Mouse (Mus musculus): ENCODE measurements at regions not wholly inside any gene's neighbourhood (a gene's known extent, or its start where the extent isn't known, plus 50 kb on each side); places are given as distances from the start of the nearest gene placed in this dataset.
A peak's percentile ranks its signal among the peaks of the same experiment; 100 is the strongest.

DNA sequence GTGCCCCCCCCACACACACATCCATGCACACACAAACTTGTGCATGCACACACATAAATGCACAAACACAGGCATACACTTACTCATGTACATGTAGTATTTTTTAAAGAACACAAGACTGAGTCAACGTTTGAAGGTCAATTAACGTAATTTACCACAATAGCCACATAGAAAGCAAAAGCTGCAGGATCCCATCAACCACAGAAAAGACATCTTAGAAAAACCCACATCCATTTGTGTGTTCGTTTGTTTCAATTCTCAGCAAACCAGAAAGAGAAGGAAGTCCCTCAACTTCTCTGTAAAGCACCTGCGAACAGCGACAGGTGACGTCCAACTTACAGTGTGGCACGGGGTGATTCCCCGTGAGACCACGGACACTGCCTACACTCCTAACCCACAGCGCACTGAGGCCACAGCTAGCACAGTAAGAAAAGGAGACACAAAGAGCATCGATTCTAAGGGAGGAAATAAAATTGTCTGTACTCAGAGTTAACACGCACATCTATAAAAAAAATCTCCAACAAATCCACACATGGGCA is 53.8 kb downstream of the Dio3 start:
- H3K27ac ChIP-seq (ENCODE audit: low read depth, low read length), result no peak overlapping the region
- no peak for ATAC-seq (ENCODE audit: insufficient read depth, low FRiP score, low TSS enrichment)

DNA sequence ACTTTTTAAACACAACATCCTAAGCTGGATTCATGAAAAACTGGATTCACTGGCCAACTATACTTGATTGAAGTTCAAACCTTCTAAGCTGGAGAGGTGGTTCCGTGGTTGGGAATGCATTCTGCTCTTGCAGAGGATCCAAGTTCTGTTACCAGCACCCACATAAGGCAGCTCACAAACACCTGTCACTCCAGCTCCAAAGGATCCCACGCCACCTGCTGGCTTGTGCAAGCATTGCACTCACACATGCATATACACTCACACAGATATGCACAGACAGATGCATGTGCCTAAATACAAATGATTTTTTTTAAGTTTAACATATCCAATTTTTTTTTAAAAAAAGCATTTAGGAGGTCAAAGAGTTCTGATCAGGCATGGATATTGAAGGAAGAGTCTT is 55.7 kb downstream of the Dio3 start:
- Histone ChIP-seq H3K4me1 (ENCODE audit: control insufficient read depth, insufficient read depth, low read length) (no peaks in the 10 kb centered on the region), H3K9ac (ENCODE audit: low read length) (no peak overlapping the region), H3K9me3 (ENCODE audit: control insufficient read depth, low read length) (no peaks in the 10 kb centered on the region), H3K27me3 (ENCODE audit: control insufficient read depth, insufficient read depth, low read length) (no peaks in the 10 kb centered on the region), H3K4me2 (ENCODE audit: low read depth) (no peak overlapping the region), H3K36me3 (ENCODE audit: control insufficient read depth, insufficient read depth, low read length) (no peaks in the 10 kb centered on the region), H3K27ac (ENCODE audit: low read depth, low read length) (no peak overlapping the region), H3K4me3 (ENCODE audit: low read depth, low read length) (no peak overlapping the region)
- DNase-seq (ENCODE audit: low spot score) (no peak), ATAC-seq (ENCODE audit: insufficient read depth, low FRiP score, low TSS enrichment) (no peak)
- 76% methylated on average over 2 of the region's 2 CpGs for WGBS

More for the DNA sequence above, 53.8 kb downstream of the Dio3 start:
- no peaks in the 10 kb centered on the region for H3K36me3 ChIP-seq (ENCODE audit: control insufficient read depth, insufficient read depth, low read length)
- H3K4me1 ChIP-seq (ENCODE audit: control insufficient read depth, insufficient read depth, low read length), result no peaks in the 10 kb centered on the region
- no peaks in the 10 kb centered on the region for H3K9me3 ChIP-seq (ENCODE audit: control insufficient read depth, low read length)
- H3K4me2 ChIP-seq (ENCODE audit: low read depth), result no peak overlapping the region
- WGBS, result 92% methylated on average over 12 of the region's 12 CpGs
- H3K27me3 ChIP-seq (ENCODE audit: control insufficient read depth, insufficient read depth, low read length), result no peaks in the 10 kb centered on the region
- H3K9ac ChIP-seq (ENCODE audit: low read length), result no peak overlapping the region
- no peak for DNase-seq (ENCODE audit: low spot score)
- H3K4me3 ChIP-seq (ENCODE audit: low read depth, low read length), result no peak overlapping the region

DNA sequence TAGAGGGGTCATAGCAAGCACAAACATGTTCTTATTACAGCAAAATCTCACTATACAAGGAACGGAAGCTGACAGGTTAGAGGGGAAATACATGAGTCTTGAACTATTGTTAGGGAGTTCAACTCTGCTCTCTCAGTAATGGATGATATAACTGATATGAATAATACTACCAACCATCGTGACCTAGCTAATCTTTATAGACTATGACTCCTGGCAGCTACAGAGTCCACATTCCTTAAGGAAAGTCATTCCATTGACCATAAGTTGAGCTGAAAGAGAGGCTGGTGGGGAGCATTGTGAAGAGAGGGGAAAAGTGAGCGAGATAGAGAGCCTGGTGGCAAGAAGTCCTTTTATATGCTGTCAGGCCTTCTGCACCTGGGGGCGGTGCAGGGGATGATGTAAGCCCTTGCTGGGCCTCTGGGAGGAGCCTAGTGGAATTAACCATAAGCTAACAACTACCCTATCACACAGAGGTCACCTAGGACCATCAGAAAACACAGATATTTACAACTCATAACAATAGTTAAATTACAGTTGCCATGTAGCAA is 65.5 kb downstream of the Dio3 start:
- no peak overlapping the region for H3K4me3 ChIP-seq (ENCODE audit: low read depth, low read length)
- no peaks in the 10 kb centered on the region for H3K9me3 ChIP-seq (ENCODE audit: control insufficient read depth, low read length)
- no peaks in the 10 kb centered on the region for H3K4me1 ChIP-seq (ENCODE audit: control insufficient read depth, insufficient read depth, low read length)
- no peak overlapping the region for H3K27ac ChIP-seq (ENCODE audit: low read depth, low read length)
- WGBS, result 83% methylated on average over 4 of the region's 4 CpGs
- DNase-seq (ENCODE audit: low spot score) (no peak), ATAC-seq (ENCODE audit: insufficient read depth, low FRiP score, low TSS enrichment) (no peak)
- no peaks in the 10 kb centered on the region for H3K36me3 ChIP-seq (ENCODE audit: control insufficient read depth, insufficient read depth, low read length)
- no peak overlapping the region for H3K9ac ChIP-seq (ENCODE audit: low read length)
- H3K27me3 ChIP-seq (ENCODE audit: control insufficient read depth, insufficient read depth, low read length), result no peaks in the 10 kb centered on the region
- H3K4me2 ChIP-seq (ENCODE audit: low read depth), result no peak overlapping the region

DNA sequence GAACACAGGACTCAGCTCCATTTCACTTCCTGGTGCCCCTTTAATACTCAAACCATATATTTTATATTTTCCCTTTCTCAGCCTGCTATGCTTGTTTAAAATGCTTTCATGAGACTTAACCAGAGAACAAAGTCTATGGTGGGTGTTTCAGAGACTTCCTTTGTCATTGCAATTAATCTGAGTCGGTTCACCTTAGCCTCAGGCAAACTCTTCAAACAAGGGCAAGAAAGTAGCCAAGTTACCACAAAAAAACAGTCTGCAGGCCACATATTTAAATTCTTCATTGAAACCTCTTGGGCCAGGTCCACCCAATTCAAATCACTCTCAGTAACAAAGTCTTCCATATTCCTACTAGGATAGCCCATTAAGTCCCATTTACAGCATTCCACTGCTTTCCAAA is 70.8 kb downstream of the Dio3 start:
- DNase-seq (ENCODE audit: low spot score), result no peak
- no peaks in the 10 kb centered on the region for H3K36me3 ChIP-seq (ENCODE audit: control insufficient read depth, insufficient read depth, low read length)
- H3K27ac ChIP-seq (ENCODE audit: low read depth, low read length), result no peak overlapping the region
- H3K27me3 ChIP-seq (ENCODE audit: control insufficient read depth, insufficient read depth, low read length), result no peaks in the 10 kb centered on the region
- no peak overlapping the region for H3K4me3 ChIP-seq (ENCODE audit: low read depth, low read length)
- H3K9me3 ChIP-seq (ENCODE audit: control insufficient read depth, low read length), result no peaks in the 10 kb centered on the region
- H3K9ac ChIP-seq (ENCODE audit: low read length), result no peak overlapping the region
- ATAC-seq (ENCODE audit: insufficient read depth, low FRiP score, low TSS enrichment), result no peak
- WGBS, result 75% methylated on average over 1 of the region's 1 CpGs
- no peak overlapping the region for H3K4me2 ChIP-seq (ENCODE audit: low read depth)
- H3K4me1 ChIP-seq (ENCODE audit: control insufficient read depth, insufficient read depth, low read length), result no peaks in the 10 kb centered on the region

DNA sequence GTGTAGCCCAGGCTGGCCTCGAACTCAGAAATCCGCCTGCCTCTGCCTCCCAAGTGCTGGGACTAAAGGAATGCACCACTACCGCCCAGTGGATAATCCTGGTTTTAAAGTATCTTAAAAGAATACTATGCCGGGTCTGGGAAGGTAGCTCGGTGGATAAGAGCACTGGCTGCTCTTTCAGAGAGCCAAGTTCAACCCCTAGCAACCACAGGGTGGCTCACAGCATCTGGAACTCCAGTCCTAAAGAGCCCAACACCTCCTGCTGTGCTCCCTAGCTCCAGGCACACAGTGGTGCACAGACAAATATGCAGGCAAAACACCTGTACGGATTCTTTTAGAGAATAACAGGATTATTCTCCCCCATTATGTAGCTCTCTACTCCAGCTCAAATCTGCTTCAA is 77.0 kb downstream of the Dio3 start:
- Histone ChIP-seq H3K27ac (ENCODE audit: low read depth, low read length) (no peak overlapping the region), H3K36me3 (ENCODE audit: control insufficient read depth, insufficient read depth, low read length) (no peaks in the 10 kb centered on the region), H3K9me3 (ENCODE audit: control insufficient read depth, low read length) (no peaks in the 10 kb centered on the region), H3K4me3 (ENCODE audit: low read depth, low read length) (no peak overlapping the region), H3K27me3 (ENCODE audit: control insufficient read depth, insufficient read depth, low read length) (no peaks in the 10 kb centered on the region), H3K9ac (ENCODE audit: low read length) (no peak overlapping the region), H3K4me2 (ENCODE audit: low read depth) (no peak overlapping the region), H3K4me1 (ENCODE audit: control insufficient read depth, insufficient read depth, low read length) (no peaks in the 10 kb centered on the region)
- 78% methylated on average over 6 of the region's 6 CpGs for WGBS
- DNase-seq (ENCODE audit: low spot score) (no peak), ATAC-seq (ENCODE audit: insufficient read depth, low FRiP score, low TSS enrichment) (no peak)

DNA sequence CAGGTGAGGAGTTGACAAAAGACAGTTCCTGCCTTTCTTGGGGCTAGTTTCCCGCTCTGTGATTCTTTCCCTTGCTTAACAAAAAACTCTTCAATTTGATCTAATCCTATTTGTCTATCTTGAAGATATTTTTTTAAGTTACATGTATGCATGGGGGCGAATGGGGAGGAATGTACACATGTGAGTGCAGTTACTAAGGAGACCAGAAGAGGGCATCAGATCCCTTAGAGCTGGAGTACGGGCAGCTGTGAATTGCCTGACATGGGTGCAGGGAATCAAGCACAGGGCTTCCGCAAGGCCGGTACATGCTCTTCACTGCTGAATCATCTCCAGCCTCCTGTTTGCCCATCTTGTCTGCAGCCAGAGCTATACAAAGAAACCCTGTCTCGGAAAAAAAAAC is 79.8 kb upstream of the Ppp2r5c start:
- H3K27ac ChIP-seq (ENCODE audit: low read depth, low read length), result no peak overlapping the region
- no peaks in the 10 kb centered on the region for H3K4me1 ChIP-seq (ENCODE audit: control insufficient read depth, insufficient read depth, low read length)
- DNase-seq (ENCODE audit: low spot score) (no peak), ATAC-seq (ENCODE audit: insufficient read depth, low FRiP score, low TSS enrichment) (no peak)
- 93% methylated on average over 6 of the region's 6 CpGs for WGBS
- H3K4me3 ChIP-seq (ENCODE audit: low read depth, low read length), result no peak overlapping the region
- 0 out of 2 replicates have a peak, but pooled peaks cover 2% of the 10 kb centered on the region for H3K27me3 ChIP-seq (ENCODE audit: control insufficient read depth, insufficient read depth, low read length)
- H3K9me3 ChIP-seq (ENCODE audit: control insufficient read depth, low read length), result no peaks in the 10 kb centered on the region
- H3K36me3 ChIP-seq (ENCODE audit: control insufficient read depth, insufficient read depth, low read length), result no peaks in the 10 kb centered on the region
- no peak overlapping the region for H3K4me2 ChIP-seq (ENCODE audit: low read depth)
- no peak overlapping the region for H3K9ac ChIP-seq (ENCODE audit: low read length)

DNA sequence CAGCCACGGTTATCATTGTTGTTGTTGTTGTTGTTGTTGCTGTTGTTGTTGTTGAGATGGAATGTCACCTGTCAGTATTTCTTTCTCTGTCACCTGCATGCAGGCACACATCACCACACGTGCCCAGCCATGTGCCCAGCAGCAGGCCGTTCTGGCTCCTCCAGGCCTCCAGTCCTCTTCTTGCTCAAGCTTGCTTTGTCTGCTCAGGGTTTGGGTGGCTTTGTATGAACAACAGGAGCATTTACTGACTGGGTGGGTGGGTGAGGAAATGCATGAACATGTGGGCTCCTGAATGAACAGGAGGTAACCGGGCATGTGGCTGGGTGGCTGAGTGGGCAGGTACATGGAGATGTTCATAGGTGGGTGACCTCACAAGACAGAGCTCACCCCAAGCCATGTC is 79.1 kb upstream of the Ppp2r5c start:
- H3K9ac ChIP-seq (ENCODE audit: low read length), result no peak overlapping the region
- ATAC-seq (ENCODE audit: insufficient read depth, low FRiP score, low TSS enrichment) (no peak), DNase-seq (ENCODE audit: low spot score) (no peak)
- no peak overlapping the region for H3K27ac ChIP-seq (ENCODE audit: low read depth, low read length)
- no peaks in the 10 kb centered on the region for H3K9me3 ChIP-seq (ENCODE audit: control insufficient read depth, low read length)
- no peaks in the 10 kb centered on the region for H3K36me3 ChIP-seq (ENCODE audit: control insufficient read depth, insufficient read depth, low read length)
- H3K4me1 ChIP-seq (ENCODE audit: control insufficient read depth, insufficient read depth, low read length), result 0 out of 2 replicates have a peak, but pooled peaks cover under 1% of the 10 kb centered on the region
- WGBS, result 83% methylated on average over 4 of the region's 4 CpGs
- H3K27me3 ChIP-seq (ENCODE audit: control insufficient read depth, insufficient read depth, low read length), result 0 out of 2 replicates have a peak, but pooled peaks cover 2% of the 10 kb centered on the region
- H3K4me2 ChIP-seq (ENCODE audit: low read depth), result no peak overlapping the region
- no peak overlapping the region for H3K4me3 ChIP-seq (ENCODE audit: low read depth, low read length)

DNA sequence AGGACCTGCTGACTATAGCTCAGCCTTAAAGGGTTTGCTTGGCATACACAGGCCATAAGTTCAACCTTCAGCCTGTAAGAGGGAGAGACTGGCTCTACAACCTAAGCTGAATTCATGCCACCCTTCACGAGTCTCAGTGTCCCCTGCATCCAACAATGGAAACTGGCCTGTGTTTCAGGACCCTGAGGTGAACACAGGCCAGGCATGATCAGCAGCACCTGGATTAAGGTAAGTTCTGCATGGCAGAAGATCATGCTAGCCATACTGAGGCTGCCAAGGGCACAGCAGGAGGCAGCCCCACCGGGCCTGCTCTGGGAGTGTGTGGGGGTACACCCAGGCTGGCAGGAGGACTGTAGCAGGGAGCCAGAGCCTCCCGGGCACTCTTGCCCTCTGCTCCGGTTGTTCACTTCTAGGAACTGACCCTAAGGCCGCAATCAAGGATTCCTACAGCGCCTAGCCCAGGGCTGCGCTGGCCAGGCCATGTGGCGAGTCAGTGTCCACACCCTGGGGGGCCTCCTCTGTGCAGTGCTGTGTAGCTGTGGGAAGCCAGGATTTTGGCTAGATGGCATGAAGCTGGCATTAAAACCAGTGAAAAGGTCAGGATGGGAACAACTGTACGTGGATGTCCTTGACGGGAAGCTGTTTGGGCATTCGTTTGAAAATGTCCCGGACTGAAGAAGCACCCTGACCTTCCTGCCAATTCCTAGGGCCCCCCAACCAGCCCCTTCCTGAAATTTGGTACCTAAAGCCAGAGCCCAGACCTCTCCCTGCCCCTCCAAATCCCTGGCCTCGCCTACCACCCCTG is 74.8 kb upstream of the Ppp2r5c start:
- Histone ChIP-seq H3K9ac (ENCODE audit: low read length) (no peak overlapping the region), H3K4me1 (ENCODE audit: control insufficient read depth, insufficient read depth, low read length) (peaks cover 13% of the 10 kb centered on the region), H3K9me3 (ENCODE audit: control insufficient read depth, low read length) (no peaks in the 10 kb centered on the region), H3K4me2 (ENCODE audit: low read depth) (no peak overlapping the region), H3K27ac (ENCODE audit: low read depth, low read length) (no peak overlapping the region), H3K27me3 (ENCODE audit: control insufficient read depth, insufficient read depth, low read length) (0 out of 2 replicates have a peak, but pooled peaks cover 11% of the 10 kb centered on the region), H3K36me3 (ENCODE audit: control insufficient read depth, insufficient read depth, low read length) (no peaks in the 10 kb centered on the region), H3K4me3 (ENCODE audit: low read depth, low read length) (no peak overlapping the region)
- ATAC-seq (ENCODE audit: insufficient read depth, low FRiP score, low TSS enrichment), result no peak
- WGBS, result 80% methylated on average over 13 of the region's 13 CpGs
- DNase-seq (ENCODE audit: low spot score), result no peak

DNA sequence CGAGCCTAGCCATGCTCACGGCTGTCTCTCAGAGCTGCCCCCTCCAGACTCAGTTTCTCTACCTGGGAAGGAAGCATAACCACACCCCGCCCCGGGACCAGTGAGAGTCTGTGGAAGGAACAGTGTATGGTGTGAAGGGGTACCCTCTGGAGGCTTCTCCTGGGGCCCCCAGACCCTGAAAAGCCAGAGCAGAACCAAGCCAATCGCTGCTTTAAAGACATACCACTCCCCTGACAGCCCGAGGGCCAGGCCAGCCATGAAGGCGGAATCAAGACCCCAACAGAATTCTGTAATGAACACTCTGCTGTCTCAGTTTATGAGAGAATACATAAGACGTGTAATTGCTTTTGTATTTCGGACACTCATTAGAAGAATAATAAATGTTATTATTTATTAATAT is 73.9 kb upstream of the Ppp2r5c start:
- Histone ChIP-seq H3K27me3 (ENCODE audit: control insufficient read depth, insufficient read depth, low read length) (0 out of 2 replicates have a peak, but pooled peaks cover 11% of the 10 kb centered on the region), H3K27ac (ENCODE audit: low read depth, low read length) (no peak overlapping the region), H3K4me2 (ENCODE audit: low read depth) (no peak overlapping the region), H3K4me3 (ENCODE audit: low read depth, low read length) (no peak overlapping the region), H3K9me3 (ENCODE audit: control insufficient read depth, low read length) (no peaks in the 10 kb centered on the region), H3K9ac (ENCODE audit: low read length) (no peak overlapping the region), H3K4me1 (ENCODE audit: control insufficient read depth, insufficient read depth, low read length) (peaks cover 13% of the 10 kb centered on the region), H3K36me3 (ENCODE audit: control insufficient read depth, insufficient read depth, low read length) (no peaks in the 10 kb centered on the region)
- ATAC-seq (ENCODE audit: insufficient read depth, low FRiP score, low TSS enrichment), result peak; percentile 41; the same call in 1 of the 2 replicates
- 54% methylated on average over 9 of the region's 9 CpGs for WGBS
- no peak for DNase-seq (ENCODE audit: low spot score)

Data from neural tube, embryonic 11.5 days (tissue).